7 mouse cellular contexts compared by ENCODE assay signal in the genomic region with DNA sequence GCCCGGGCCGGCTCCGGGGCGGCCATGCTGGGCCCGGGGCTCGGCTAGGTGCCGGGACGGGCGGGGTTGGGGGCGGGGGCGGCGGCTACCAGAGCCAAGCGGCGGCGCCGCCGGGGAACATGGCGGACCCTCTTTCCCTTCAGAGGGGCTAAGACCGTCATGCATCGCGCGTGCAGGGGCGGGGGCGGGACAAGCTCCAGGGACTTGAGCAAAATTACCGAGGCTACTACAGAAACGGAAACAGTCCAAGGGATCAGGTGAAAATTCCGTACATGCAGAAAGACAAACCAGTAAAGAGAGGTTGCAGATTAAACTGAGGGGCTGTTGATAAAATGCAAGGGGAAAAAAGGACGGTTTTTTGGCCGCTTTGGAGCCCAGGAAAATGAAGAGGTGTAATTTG. TPM values are rescaled to one million over a fixed set of nuclear protein-coding genes. Genes with fewer than 3 reads are reported as not detected.
DNase-seq lines count a peak whose midpoint lies in the region; ATAC-seq and TF ChIP-seq lines count a peak whose summit lies in the region.

Ppp3cb (minus strand) TSS at position 159 of the 400 bp plus-strand sequence.

- ATAC-seq in inflammation-experienced regulatory T-cells, adult 6 months: peak; percentile 82

- no peaks in the 10 kb centered on the region for H3K9me3 ChIP-seq in midbrain, embryonic 10.5 days (replicated peaks)

- TF ChIP-seq POLR2A in cortical plate, adult 2 months (IDR thresholded peaks at IDR 0.05; ENCODE audit: extremely low read depth, insufficient read depth, low read length): peak; percentile 45; the same call in 1 of the 2 replicates

- no peak for TF ChIP-seq CTCF in cortical plate, adult 2 months (IDR thresholded peaks at IDR 0.05; ENCODE audit: extremely low read depth, insufficient read depth, low read length)

- peak within 1 kb of the TSS; percentile 95 for H3K27ac ChIP-seq in cortical plate, adult 2 months (ENCODE audit: insufficient read depth, low read length)
- peak within 1 kb of the TSS; percentile 99 for H3K27ac ChIP-seq in midbrain, embryonic 10.5 days (replicated peaks)

- no peaks in the 10 kb centered on the region for H3K27me3 ChIP-seq in midbrain, embryonic 10.5 days (ENCODE audit: low read depth, poor library complexity, severe bottlenecking)

- intact Hi-C loops in left cerebral cortex, postnatal 25 days (cut with DNase I): loop anchor here (10.0 kb wide), 1 partner anchor 152 kb away; the partner anchor contains the start of gene Mrps16

- H3K4me1 ChIP-seq in cortical plate, adult 2 months (ENCODE audit: control insufficient read depth, insufficient read depth, low read length): no peaks in the 10 kb centered on the region; the same call in 1 of the 2 replicates
- H3K4me1 ChIP-seq in midbrain, embryonic 10.5 days: peaks cover 17% of the 10 kb centered on the region

- peak within 1 kb of the TSS; percentile 92 for H3K4me3 ChIP-seq in cortical plate, adult 2 months (ENCODE audit: insufficient read depth, low read length)
- peak within 1 kb of the TSS; percentile 97 for H3K4me3 ChIP-seq in midbrain, embryonic 10.5 days

- peak in 1 of 2 experiments; percentile 66 for DNase-seq in adrenal gland, adult 18-20 months (ENCODE audit: low spot score in 2 of 2)
- peak; percentile 50 to 72 for DNase-seq in gastrocnemius, adult 8-10 months (ENCODE audit: low spot score in 2 of 2)
- DNase-seq in left cerebral cortex, postnatal 25 days (ENCODE audit: low spot score in 2 of 2): peak; percentile 82 to 88
- DNase-seq in midbrain, embryonic 10.5 days (ENCODE audit: low spot score): peak; percentile 93
- DNase-seq in right cerebral cortex, postnatal 4 days: peak; percentile 88

- under 1% methylated on average over 29 of the region's 29 CpGs for WGBS in midbrain, embryonic 10.5 days

- H3K36me3 ChIP-seq in midbrain, embryonic 10.5 days: peaks cover 39% of the 10 kb centered on the region

RNA-seq across cellular contexts. Expression of gene Ppp3cb, which starts in this region (rescaled TPM):
- total RNA-seq in adrenal gland, adult 18-20 months (2021): 10 to 100 TPM; 60.5 to 61.1 TPM
- 162 and 167 TPM in 2 replicates for polyA plus RNA-seq in cortical plate, adult 2 months (2012; rRNA removed)
- 100 to 1,000 TPM; 187 to 242 (median 207) TPM for total RNA-seq in gastrocnemius, adult 8-10 months (2022)
- polyA plus RNA-seq in inflammation-experienced regulatory T-cells, adult 6 months (2017; shearing (Covaris generic)): 10 to 100 TPM; 26.8 to 45.7 (median 42.5) TPM
- 100 to 1,000 TPM; 297 to 305 TPM for total RNA-seq in left cerebral cortex, postnatal 25 days (2021)
- polyA plus RNA-seq in midbrain, embryonic 10.5 days (2016; fragmentation: Nextera tagmentation; extraction: Ambion mirVana): 40.9 and 48.8 TPM in 2 replicates
